Mouse (Mus musculus): ENCODE measurements around the gene Capn13. TPM values are rescaled to one million over a fixed set of nuclear protein-coding genes. Genes with fewer than 3 reads are reported as not detected.

Gene Capn13
- total and polyA plus RNA-seq, 3 experiments = not detected

DNA sequence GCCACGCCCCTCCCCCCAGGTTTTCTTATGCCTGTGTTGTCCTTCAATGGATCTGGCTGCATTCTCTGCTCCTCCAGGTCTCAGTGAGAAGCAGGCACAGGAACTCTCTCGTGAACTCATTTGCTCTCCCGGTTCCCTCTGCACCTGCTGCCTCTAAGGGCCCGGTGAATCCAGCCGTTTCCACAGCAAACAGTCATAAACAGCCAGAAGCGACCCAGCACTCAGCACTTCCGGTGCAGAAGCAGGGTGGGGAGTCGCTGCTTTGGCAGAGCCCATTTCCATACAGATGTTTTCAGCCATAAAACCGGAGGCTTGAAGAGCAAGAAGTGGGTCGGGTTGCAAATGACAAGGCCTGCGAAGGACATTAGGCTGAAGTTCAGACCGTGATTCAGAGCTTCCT is 142.0 kb downstream of the Capn13 start:
- no peak overlapping the region for H3K27ac ChIP-seq (ENCODE audit: control insufficient read depth, low read depth, low read length)
- DNase-seq (ENCODE audit: low read depth, low spot score) = no peak
- no peaks in the 10 kb centered on the region for H3K27me3 ChIP-seq (ENCODE audit: control insufficient read depth in 1 of 2, insufficient read depth in 2 of 2, low read length in 2 of 2)
- no peak overlapping the region for H3K9ac ChIP-seq (ENCODE audit: control insufficient read depth, low read depth, low read length, poor library complexity, severe bottlenecking)
- H3K79me2 ChIP-seq (ENCODE audit: control insufficient read depth, insufficient read depth, low read length, poor library complexity) = no peaks in the 10 kb centered on the region
- no peaks in the 10 kb centered on the region for H3K9me3 ChIP-seq (replicated peaks; ENCODE audit: insufficient read depth, low read length)
- H3K4me1 ChIP-seq (ENCODE audit: control insufficient read depth in 1 of 2, insufficient read depth in 2 of 2, low read length in 2 of 2) = peaks cover 0 to 4% of the 10 kb centered on the region in 2 experiments; a peak in 1 of 4 replicates
- no peak overlapping the region for H3K4me3 ChIP-seq (ENCODE audit: control insufficient read depth in 1 of 2, insufficient read depth in 1 of 2, low read depth in 2 of 2, low read length in 2 of 2)
- TF ChIP-seq CTCF (IDR thresholded peaks at IDR 0.05 in 2 of 3, conservative IDR thresholded peaks at IDR 0.05 in 1 of 3; ENCODE audit: control insufficient read depth in 1 of 3, insufficient read depth in 1 of 3, low read depth in 2 of 3, low read length in 3 of 3, poor library complexity in 1 of 3, severe bottlenecking in 1 of 3) = no peak
- TF ChIP-seq UBTF (IDR thresholded peaks at IDR 0.05; ENCODE audit: borderline replicate concordance, insufficient read depth, low read depth, low read length) = no peak
- no peak for TF ChIP-seq ZMIZ1 (IDR thresholded peaks at IDR 0.05; ENCODE audit: low read depth, low read length)
- TF ChIP-seq ZNF384 (IDR thresholded peaks at IDR 0.05; ENCODE audit: low read depth, low read length) = no peak
- TF ChIP-seq CHD1 (IDR thresholded peaks at IDR 0.05; ENCODE audit: low read depth, low read length) = no peak
- no peak for TF ChIP-seq RAD21 (IDR thresholded peaks at IDR 0.05; ENCODE audit: low read depth, low read length)
- no peak for TF ChIP-seq MYB (IDR thresholded peaks at IDR 0.05; ENCODE audit: low read depth, low read length)
- no peak for TF ChIP-seq POLR2AphosphoS5 (IDR thresholded peaks at IDR 0.05; ENCODE audit: borderline replicate concordance, low read depth, low read length)
- TF ChIP-seq GABPA (IDR thresholded peaks at IDR 0.05; ENCODE audit: low read depth, low read length) = no peak
- TF ChIP-seq HCFC1 (IDR thresholded peaks at IDR 0.05; ENCODE audit: low read depth, low read length) = no peak
- TF ChIP-seq MXI1 (IDR thresholded peaks at IDR 0.05; ENCODE audit: low read depth, low read length) = no peak
- peaks cover 0 to 3% of the 10 kb centered on the region in 2 experiments; a peak in 2 of 4 replicates for H3K36me3 ChIP-seq (ENCODE audit: control insufficient read depth in 1 of 2, insufficient read depth in 2 of 2, low read length in 2 of 2)

Data from MEL (cell line).